Mouse (Mus musculus): ENCODE data around the gene Inka2. TPM values are rescaled to one million over a fixed set of nuclear protein-coding genes. Genes with fewer than 3 reads are reported as not detected.

The Inka2 gene
- total RNA-seq, 1 experiment, result 5.5 TPM

DNA sequence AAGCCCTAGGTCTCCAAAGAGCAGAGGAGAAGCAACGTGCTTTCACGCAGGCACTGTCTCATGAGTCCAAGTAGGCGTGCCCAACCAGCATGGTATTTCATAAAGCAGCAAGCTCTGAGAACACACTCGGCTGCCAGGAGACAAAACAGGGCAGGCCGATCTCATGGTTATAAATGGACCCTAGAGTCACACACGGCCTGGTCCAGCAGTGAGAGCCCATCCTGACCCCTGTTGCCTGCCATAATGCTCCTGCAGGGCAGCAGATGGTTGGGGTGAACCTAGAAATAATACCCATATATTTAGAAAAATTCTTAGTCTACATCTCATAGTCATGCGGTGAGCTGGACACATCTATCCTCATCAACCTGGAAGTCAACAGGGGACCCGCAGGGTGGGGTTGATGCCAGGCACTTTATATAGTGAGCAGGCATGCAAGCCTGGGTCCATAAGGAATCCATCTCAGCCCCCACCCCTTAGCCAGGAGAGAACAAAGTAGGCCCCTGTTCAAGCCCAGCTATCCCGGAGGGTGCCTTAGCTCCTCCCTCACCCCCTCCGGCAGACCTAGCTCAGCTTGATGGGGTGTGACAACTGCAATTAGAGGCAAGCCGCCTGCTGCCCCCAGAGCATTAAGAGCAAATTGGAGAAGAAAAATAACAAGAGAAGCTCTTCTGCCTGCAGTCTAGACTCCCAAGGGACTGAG lies 13.6 kb downstream of the Inka2 start:
- in situ Hi-C loops (cut with MboI; ENCODE audit: low sequenced_read_pairs in 2 of 2, unreplicated experiment in 2 of 2), result no loop called here
- TF ChIP-seq CHD2 (IDR thresholded peaks at IDR 0.05; ENCODE audit: low read depth, low read length) (no peak), ZC3H11A (IDR thresholded peaks at IDR 0.05; ENCODE audit: borderline replicate concordance, low read depth, low read length) (no peak), HCFC1 (IDR thresholded peaks at IDR 0.05; ENCODE audit: borderline replicate concordance, insufficient read depth, low read length) (no peak), ZNF384 (IDR thresholded peaks at IDR 0.05; ENCODE audit: low read depth, low read length) (no peak), MAFK (IDR thresholded peaks at IDR 0.05; ENCODE audit: insufficient read depth, low read depth, low read length) (no peak)
- Histone ChIP-seq H3K4me3 (ENCODE audit: insufficient read depth in 1 of 2, low read depth in 1 of 2, low read length in 2 of 2, poor library complexity in 1 of 2, severe bottlenecking in 1 of 2) (no peak overlapping the region), H3K9me3 (ENCODE audit: control insufficient read depth, insufficient read depth, low read depth, low read length) (no peaks in the 10 kb centered on the region), H3K36me3 (ENCODE audit: control insufficient read depth, insufficient read depth, low read length, poor library complexity, severe bottlenecking) (peaks cover 2% of the 10 kb centered on the region; the same call in 1 of the 2 replicates), H3K27ac (ENCODE audit: insufficient read depth, low read depth, low read length, poor library complexity, severe bottlenecking) (no peak overlapping the region), H3K9ac (ENCODE audit: insufficient read depth, low read depth, low read length, poor library complexity, severe bottlenecking) (no peak overlapping the region), H3K4me1 (ENCODE audit: control insufficient read depth in 2 of 2, insufficient read depth in 2 of 2, low read length in 2 of 2, poor library complexity in 1 of 2) (peaks cover 0 to 2% of the 10 kb centered on the region in 2 experiments; a peak in 1 of 4 replicates)
- DNase-seq (ENCODE audit: low read depth, low spot score), result no peak

GRCm38 (mm10) chr3:105718746-105719145 lies 14.3 kb downstream of the Inka2 start:
- no peak overlapping the region for H3K4me3 ChIP-seq (ENCODE audit: insufficient read depth in 1 of 2, low read depth in 1 of 2, low read length in 2 of 2, poor library complexity in 1 of 2, severe bottlenecking in 1 of 2)
- no peak for DNase-seq (ENCODE audit: low read depth, low spot score)
- H3K4me1 ChIP-seq (ENCODE audit: control insufficient read depth in 2 of 2, insufficient read depth in 2 of 2, low read length in 2 of 2, poor library complexity in 1 of 2), result peaks cover 0 to 2% of the 10 kb centered on the region in 2 experiments; a peak in 1 of 4 replicates
- in situ Hi-C loops (cut with MboI; ENCODE audit: low sequenced_read_pairs in 2 of 2, unreplicated experiment in 2 of 2), result no loop called here
- H3K27ac ChIP-seq (ENCODE audit: insufficient read depth, low read depth, low read length, poor library complexity, severe bottlenecking), result no peak overlapping the region
- H3K9ac ChIP-seq (ENCODE audit: insufficient read depth, low read depth, low read length, poor library complexity, severe bottlenecking), result no peak overlapping the region
- H3K9me3 ChIP-seq (ENCODE audit: control insufficient read depth, insufficient read depth, low read depth, low read length), result no peaks in the 10 kb centered on the region
- H3K36me3 ChIP-seq (ENCODE audit: control insufficient read depth, insufficient read depth, low read length, poor library complexity, severe bottlenecking), result peaks cover 2% of the 10 kb centered on the region; the same call in 1 of the 2 replicates
- TF ChIP-seq HCFC1 (IDR thresholded peaks at IDR 0.05; ENCODE audit: borderline replicate concordance, insufficient read depth, low read length) (no peak), ZC3H11A (IDR thresholded peaks at IDR 0.05; ENCODE audit: borderline replicate concordance, low read depth, low read length) (no peak), CHD2 (IDR thresholded peaks at IDR 0.05; ENCODE audit: low read depth, low read length) (no peak), MAFK (IDR thresholded peaks at IDR 0.05; ENCODE audit: insufficient read depth, low read depth, low read length) (no peak), ZNF384 (IDR thresholded peaks at IDR 0.05; ENCODE audit: low read depth, low read length) (no peak)

- Histone ChIP-seq H3K27ac (ENCODE audit: insufficient read depth, low read depth, low read length, poor library complexity, severe bottlenecking) (no peak overlapping the region), H3K36me3 (ENCODE audit: control insufficient read depth, insufficient read depth, low read length, poor library complexity, severe bottlenecking) (peaks cover 2% of the 10 kb centered on the region; the same call in 1 of the 2 replicates), H3K9me3 (ENCODE audit: control insufficient read depth, insufficient read depth, low read depth, low read length) (no peaks in the 10 kb centered on the region), H3K9ac (ENCODE audit: insufficient read depth, low read depth, low read length, poor library complexity, severe bottlenecking) (no peak overlapping the region), H3K4me3 (ENCODE audit: insufficient read depth in 1 of 2, low read depth in 1 of 2, low read length in 2 of 2, poor library complexity in 1 of 2, severe bottlenecking in 1 of 2) (no peak overlapping the region), H3K4me1 (ENCODE audit: control insufficient read depth in 2 of 2, insufficient read depth in 2 of 2, low read length in 2 of 2, poor library complexity in 1 of 2) (peaks cover 0 to 2% of the 10 kb centered on the region in 2 experiments; a peak in 1 of 4 replicates)
- DNase-seq (ENCODE audit: low read depth, low spot score), result no peak
- no peak for TF ChIP-seq CHD2 (IDR thresholded peaks at IDR 0.05; ENCODE audit: low read depth, low read length)
- TF ChIP-seq ZC3H11A (IDR thresholded peaks at IDR 0.05; ENCODE audit: borderline replicate concordance, low read depth, low read length), result no peak
- no peak for TF ChIP-seq HCFC1 (IDR thresholded peaks at IDR 0.05; ENCODE audit: borderline replicate concordance, insufficient read depth, low read length)
- TF ChIP-seq MAFK (IDR thresholded peaks at IDR 0.05; ENCODE audit: insufficient read depth, low read depth, low read length), result no peak
- no peak for TF ChIP-seq ZNF384 (IDR thresholded peaks at IDR 0.05; ENCODE audit: low read depth, low read length)
- in situ Hi-C loops (cut with MboI; ENCODE audit: low sequenced_read_pairs in 2 of 2, unreplicated experiment in 2 of 2), result no loop called here
Measured at GRCm38 (mm10) chr3:105719979-105720378, 15.6 kb downstream of the Inka2 start.

GRCm38 (mm10) chr3:105720514-105720913 lies 16.1 kb downstream of the Inka2 start:
- no peak for DNase-seq (ENCODE audit: low read depth, low spot score)
- peaks cover 2% of the 10 kb centered on the region; the same call in 1 of the 2 replicates for H3K36me3 ChIP-seq (ENCODE audit: control insufficient read depth, insufficient read depth, low read length, poor library complexity, severe bottlenecking)
- no peak overlapping the region for H3K27ac ChIP-seq (ENCODE audit: insufficient read depth, low read depth, low read length, poor library complexity, severe bottlenecking)
- no peaks in the 10 kb centered on the region for H3K9me3 ChIP-seq (ENCODE audit: control insufficient read depth, insufficient read depth, low read depth, low read length)
- no peak overlapping the region for H3K9ac ChIP-seq (ENCODE audit: insufficient read depth, low read depth, low read length, poor library complexity, severe bottlenecking)
- peaks cover 0 to 2% of the 10 kb centered on the region in 2 experiments; a peak in 1 of 4 replicates for H3K4me1 ChIP-seq (ENCODE audit: control insufficient read depth in 2 of 2, insufficient read depth in 2 of 2, low read length in 2 of 2, poor library complexity in 1 of 2)
- TF ChIP-seq CHD2 (IDR thresholded peaks at IDR 0.05; ENCODE audit: low read depth, low read length) (no peak), ZC3H11A (IDR thresholded peaks at IDR 0.05; ENCODE audit: borderline replicate concordance, low read depth, low read length) (no peak), MAFK (IDR thresholded peaks at IDR 0.05; ENCODE audit: insufficient read depth, low read depth, low read length) (no peak), HCFC1 (IDR thresholded peaks at IDR 0.05; ENCODE audit: borderline replicate concordance, insufficient read depth, low read length) (no peak), ZNF384 (IDR thresholded peaks at IDR 0.05; ENCODE audit: low read depth, low read length) (no peak)
- H3K4me3 ChIP-seq (ENCODE audit: insufficient read depth in 1 of 2, low read depth in 1 of 2, low read length in 2 of 2, poor library complexity in 1 of 2, severe bottlenecking in 1 of 2), result no peak overlapping the region
- in situ Hi-C loops (cut with MboI; ENCODE audit: low sequenced_read_pairs in 2 of 2, unreplicated experiment in 2 of 2), result no loop called here

Data from ES-E14 (cell line).